Mouse (Mus musculus): ENCODE measurements around the gene Olfr1097. TPM values are rescaled to one million over a fixed set of nuclear protein-coding genes. Genes with fewer than 3 reads are reported as not detected.

The Olfr1097 gene
- polyA plus RNA-seq (2014; fragmentation: Nextera tagmentation; extraction: Ambion mirVana): not detected in 2 replicates

- no peaks in the 10 kb centered on the region for H3K9me3 ChIP-seq (ENCODE audit: control insufficient read depth, low read length)
- no peaks in the 10 kb centered on the region for H3K27me3 ChIP-seq (ENCODE audit: control insufficient read depth, insufficient read depth, low read length)
- H3K4me1 ChIP-seq (ENCODE audit: control insufficient read depth, insufficient read depth, low read length): no peaks in the 10 kb centered on the region
- no peaks in the 10 kb centered on the region for H3K36me3 ChIP-seq (ENCODE audit: control insufficient read depth, insufficient read depth, low read length)
- H3K4me3 ChIP-seq (ENCODE audit: low read depth, low read length): no peak within 1 kb of the TSS
- no peak within 1 kb of the TSS for H3K27ac ChIP-seq (ENCODE audit: low read depth, low read length)
- H3K9ac ChIP-seq (replicated peaks; ENCODE audit: low read depth, low read length): no peak within 1 kb of the TSS
- ATAC-seq (ENCODE audit: low read depth): no peak
- H3K4me2 ChIP-seq (ENCODE audit: low read depth, low read length): no peak within 1 kb of the TSS
- 92% methylated on average over 1 of the region's 1 CpGs for WGBS
These were observed at the start of gene Olfr1097 for GRCm38 (mm10) chr2:86892116-86892515. Olfr1097 (minus strand) TSS chr2:86892216.

GRCm38 (mm10) chr2:86926557-86926956 lies 34.5 kb upstream of the Olfr1097 start:
- Histone ChIP-seq H3K36me3 (ENCODE audit: control insufficient read depth, insufficient read depth, low read length) (no peaks in the 10 kb centered on the region), H3K4me1 (ENCODE audit: control insufficient read depth, insufficient read depth, low read length) (no peaks in the 10 kb centered on the region), H3K4me3 (ENCODE audit: low read depth, low read length) (no peak overlapping the region), H3K27ac (ENCODE audit: low read depth, low read length) (no peak overlapping the region), H3K9me3 (ENCODE audit: control insufficient read depth, low read length) (no peaks in the 10 kb centered on the region), H3K4me2 (ENCODE audit: low read depth, low read length) (no peak overlapping the region), H3K9ac (replicated peaks; ENCODE audit: low read depth, low read length) (no peak overlapping the region), H3K27me3 (ENCODE audit: control insufficient read depth, insufficient read depth, low read length) (no peaks in the 10 kb centered on the region)
- no peak for ATAC-seq (ENCODE audit: low read depth)

GRCm38 (mm10) chr2:86924445-86924844 lies 32.4 kb upstream of the Olfr1097 start, which contains the start of gene Olfr1098:
Olfr1098 (minus strand) TSS chr2:86924545.
- Histone ChIP-seq H3K9ac (replicated peaks; ENCODE audit: low read depth, low read length) (no peak within 1 kb of the TSS), H3K9me3 (ENCODE audit: control insufficient read depth, low read length) (no peaks in the 10 kb centered on the region), H3K27me3 (ENCODE audit: control insufficient read depth, insufficient read depth, low read length) (no peaks in the 10 kb centered on the region), H3K4me3 (ENCODE audit: low read depth, low read length) (no peak within 1 kb of the TSS), H3K27ac (ENCODE audit: low read depth, low read length) (no peak within 1 kb of the TSS), H3K4me2 (ENCODE audit: low read depth, low read length) (no peak within 1 kb of the TSS), H3K36me3 (ENCODE audit: control insufficient read depth, insufficient read depth, low read length) (no peaks in the 10 kb centered on the region), H3K4me1 (ENCODE audit: control insufficient read depth, insufficient read depth, low read length) (no peaks in the 10 kb centered on the region)
- no peak for ATAC-seq (ENCODE audit: low read depth)
- WGBS: 88% methylated on average over 1 of the region's 1 CpGs

- Histone ChIP-seq H3K27ac (ENCODE audit: low read depth, low read length) (no peak overlapping the region), H3K27me3 (ENCODE audit: control insufficient read depth, insufficient read depth, low read length) (no peaks in the 10 kb centered on the region), H3K4me3 (ENCODE audit: low read depth, low read length) (no peak overlapping the region), H3K4me2 (ENCODE audit: low read depth, low read length) (no peak overlapping the region), H3K36me3 (ENCODE audit: control insufficient read depth, insufficient read depth, low read length) (no peaks in the 10 kb centered on the region), H3K4me1 (ENCODE audit: control insufficient read depth, insufficient read depth, low read length) (no peaks in the 10 kb centered on the region), H3K9ac (replicated peaks; ENCODE audit: low read depth, low read length) (no peak overlapping the region), H3K9me3 (ENCODE audit: control insufficient read depth, low read length) (no peaks in the 10 kb centered on the region)
- no peak for ATAC-seq (ENCODE audit: low read depth)
- WGBS: 86% methylated on average over 2 of the region's 2 CpGs
These were observed 13.6 kb upstream of the Olfr1097 start for GRCm38 (mm10) chr2:86905647-86906046.

- Histone ChIP-seq H3K27ac (ENCODE audit: low read depth, low read length) (no peak within 1 kb of the TSS), H3K27me3 (ENCODE audit: control insufficient read depth, insufficient read depth, low read length) (no peaks in the 10 kb centered on the region), H3K4me1 (ENCODE audit: control insufficient read depth, insufficient read depth, low read length) (no peaks in the 10 kb centered on the region), H3K9ac (replicated peaks; ENCODE audit: low read depth, low read length) (no peak within 1 kb of the TSS), H3K36me3 (ENCODE audit: control insufficient read depth, insufficient read depth, low read length) (no peaks in the 10 kb centered on the region), H3K9me3 (ENCODE audit: control insufficient read depth, low read length) (0 out of 2 replicates have a peak, but pooled peaks cover 2% of the 10 kb centered on the region), H3K4me2 (ENCODE audit: low read depth, low read length) (no peak within 1 kb of the TSS), H3K4me3 (ENCODE audit: low read depth, low read length) (no peak within 1 kb of the TSS)
- no peak for ATAC-seq (ENCODE audit: low read depth)
- WGBS: 59% methylated on average over 1 of the region's 1 CpGs
These were observed 17.3 kb downstream of the Olfr1097 start, which contains the start of gene Gm13723 for GRCm38 (mm10) chr2:86874702-86875101. Gm13723 (minus strand) TSS chr2:86874802.

- no peak for ATAC-seq (ENCODE audit: low read depth)
- no peak within 1 kb of the TSS for H3K9ac ChIP-seq (replicated peaks; ENCODE audit: low read depth, low read length)
These were observed 40.4 kb downstream of the Olfr1097 start, which contains the start of gene Olfr1095 for GRCm38 (mm10) chr2:86851596-86851995. Olfr1095 (minus strand) TSS chr2:86851696.

More at GRCm38 (mm10) chr2:86851596-86851995, 40.4 kb downstream of the Olfr1097 start, which contains the start of gene Olfr1095:
- 90% methylated on average over 3 of the region's 3 CpGs for WGBS
- no peaks in the 10 kb centered on the region for H3K4me1 ChIP-seq (ENCODE audit: control insufficient read depth, insufficient read depth, low read length)
- H3K4me2 ChIP-seq (ENCODE audit: low read depth, low read length): no peak within 1 kb of the TSS
- H3K36me3 ChIP-seq (ENCODE audit: control insufficient read depth, insufficient read depth, low read length): no peaks in the 10 kb centered on the region
- H3K4me3 ChIP-seq (ENCODE audit: low read depth, low read length): no peak within 1 kb of the TSS
- no peaks in the 10 kb centered on the region for H3K9me3 ChIP-seq (ENCODE audit: control insufficient read depth, low read length)
- no peak within 1 kb of the TSS for H3K27ac ChIP-seq (ENCODE audit: low read depth, low read length)
- no peaks in the 10 kb centered on the region for H3K27me3 ChIP-seq (ENCODE audit: control insufficient read depth, insufficient read depth, low read length)

Other genes starting within 250 kb of the Olfr1097 start
- gene Olfr1085, start 230.2 kb downstream of the Olfr1097 start, polyA plus RNA-seq (2014; fragmentation: Nextera tagmentation; extraction: Ambion mirVana): not detected in 2 replicates
- gene Olfr1086, start 212.1 kb downstream of the Olfr1097 start, polyA plus RNA-seq (2014; fragmentation: Nextera tagmentation; extraction: Ambion mirVana): not detected in 2 replicates
- not detected in 2 replicates for gene Olfr1087, start 193.8 kb downstream of the Olfr1097 start, polyA plus RNA-seq (2014; fragmentation: Nextera tagmentation; extraction: Ambion mirVana)
- not detected in 2 replicates for gene Olfr1089, start 158.5 kb downstream of the Olfr1097 start, polyA plus RNA-seq (2014; fragmentation: Nextera tagmentation; extraction: Ambion mirVana)
- not detected in 2 replicates for gene Olfr1090, start 133.2 kb downstream of the Olfr1097 start, polyA plus RNA-seq (2014; fragmentation: Nextera tagmentation; extraction: Ambion mirVana)
- gene Olfr1093, start 109.7 kb downstream of the Olfr1097 start, polyA plus RNA-seq (2014; fragmentation: Nextera tagmentation; extraction: Ambion mirVana): not detected in 2 replicates
- not detected in 2 replicates for gene Olfr141, start 82.2 kb downstream of the Olfr1097 start, polyA plus RNA-seq (2014; fragmentation: Nextera tagmentation; extraction: Ambion mirVana)
- gene Olfr1094, start 67.6 kb downstream of the Olfr1097 start, polyA plus RNA-seq (2014; fragmentation: Nextera tagmentation; extraction: Ambion mirVana): not detected in 2 replicates
- gene Olfr1095, start 40.5 kb downstream of the Olfr1097 start, polyA plus RNA-seq (2014; fragmentation: Nextera tagmentation; extraction: Ambion mirVana): not detected in 2 replicates
- gene Gm13723, start 17.4 kb downstream of the Olfr1097 start, polyA plus RNA-seq (2014; fragmentation: Nextera tagmentation; extraction: Ambion mirVana): not detected in 2 replicates
- gene Olfr1098, start 32.3 kb upstream of the Olfr1097 start, polyA plus RNA-seq (2014; fragmentation: Nextera tagmentation; extraction: Ambion mirVana): not detected in 2 replicates
- not detected in 2 replicates for gene Olfr1099, start 68.5 kb upstream of the Olfr1097 start, polyA plus RNA-seq (2014; fragmentation: Nextera tagmentation; extraction: Ambion mirVana)
- not detected in 2 replicates for gene Olfr1100, start 87.7 kb upstream of the Olfr1097 start, polyA plus RNA-seq (2014; fragmentation: Nextera tagmentation; extraction: Ambion mirVana)
- not detected in 2 replicates for gene Olfr1101, start 99.0 kb upstream of the Olfr1097 start, polyA plus RNA-seq (2014; fragmentation: Nextera tagmentation; extraction: Ambion mirVana)
- gene Olfr1102, start 106.2 kb upstream of the Olfr1097 start, polyA plus RNA-seq (2014; fragmentation: Nextera tagmentation; extraction: Ambion mirVana): not detected in 2 replicates
- gene Olfr1104, start 134.9 kb upstream of the Olfr1097 start, polyA plus RNA-seq (2014; fragmentation: Nextera tagmentation; extraction: Ambion mirVana): not detected in 2 replicates
- not detected in 2 replicates for gene Olfr1105, start 144.3 kb upstream of the Olfr1097 start, polyA plus RNA-seq (2014; fragmentation: Nextera tagmentation; extraction: Ambion mirVana)
- not detected in 2 replicates for gene Olfr1106, start 160.1 kb upstream of the Olfr1097 start, polyA plus RNA-seq (2014; fragmentation: Nextera tagmentation; extraction: Ambion mirVana)
- not detected in 2 replicates for gene Olfr1107, start 183.6 kb upstream of the Olfr1097 start, polyA plus RNA-seq (2014; fragmentation: Nextera tagmentation; extraction: Ambion mirVana)
- not detected in 2 replicates for gene Olfr1109, start 203.8 kb upstream of the Olfr1097 start, polyA plus RNA-seq (2014; fragmentation: Nextera tagmentation; extraction: Ambion mirVana)
- gene Olfr259, start 222.4 kb upstream of the Olfr1097 start, polyA plus RNA-seq (2014; fragmentation: Nextera tagmentation; extraction: Ambion mirVana): not detected in 2 replicates
- gene Olfr1110, start 248.1 kb upstream of the Olfr1097 start, polyA plus RNA-seq (2014; fragmentation: Nextera tagmentation; extraction: Ambion mirVana): not detected in 2 replicates

Data from neural tube, embryonic 14.5 days (tissue).